Mouse (Mus musculus): ENCODE measurements around the gene Gm9747.

GRCm38 (mm10) chr1:82220673-82221396, 12.1 kb upstream of the Gm9747 start:
- TF ChIP-seq POLR2A (IDR thresholded peaks at IDR 0.05; ENCODE audit: borderline replicate concordance, extremely low read depth, insufficient read depth, insufficient read length, poor library complexity, severe bottlenecking) = no peak
- TF ChIP-seq CTCF (IDR thresholded peaks at IDR 0.05; ENCODE audit: borderline replicate concordance, extremely low read depth, insufficient read depth, insufficient read length) = no peak

Measured in brain, embryonic 14.5 days (tissue).